Mouse (Mus musculus): ENCODE measurements around the gene Vmn1r207-ps.
"Not testable (repeated sequence)": the region's sequence is repeated elsewhere in the genome, so short reads cannot be mapped to it uniquely, and the experiment has no call there.

Vmn1r207-ps gene

GRCm38 (mm10) chr13:22729529-22729928 lies at the start of gene Vmn1r207-ps:
Gene Vmn1r207-ps, minus strand, starts transcription at chr13:22729629.
- DNase-seq, result not testable (repeated sequence)

DNA sequence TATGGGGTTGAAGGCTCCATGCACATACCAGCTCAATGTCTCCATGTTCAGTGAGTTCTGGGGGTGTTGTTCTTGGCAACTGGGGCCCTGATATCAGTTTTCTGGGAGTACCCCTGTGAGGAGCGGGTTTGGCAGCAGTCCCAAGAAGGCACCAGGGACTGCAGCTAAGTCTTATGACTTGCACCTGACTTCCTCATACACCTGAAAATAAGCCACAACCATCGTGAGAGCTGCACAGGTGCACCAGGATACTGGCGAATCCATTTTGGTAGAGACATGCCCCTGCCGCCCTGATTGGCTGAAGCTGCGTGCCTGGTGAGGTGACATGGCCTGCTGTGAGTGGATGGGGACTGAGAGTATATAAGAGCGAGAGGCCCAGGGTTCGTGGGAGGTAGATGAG lies 47.9 kb upstream of the Vmn1r207-ps start, which contains the start of gene Vmn1r208:
Gene Vmn1r208, minus strand, starts transcription at position 101 of the 400 bp plus-strand sequence.
- DNase-seq, result not testable (repeated sequence)

GRCm38 (mm10) chr13:22771592-22771991 lies 42.2 kb upstream of the Vmn1r207-ps start:
- DNase-seq, result not testable (repeated sequence)

DNA sequence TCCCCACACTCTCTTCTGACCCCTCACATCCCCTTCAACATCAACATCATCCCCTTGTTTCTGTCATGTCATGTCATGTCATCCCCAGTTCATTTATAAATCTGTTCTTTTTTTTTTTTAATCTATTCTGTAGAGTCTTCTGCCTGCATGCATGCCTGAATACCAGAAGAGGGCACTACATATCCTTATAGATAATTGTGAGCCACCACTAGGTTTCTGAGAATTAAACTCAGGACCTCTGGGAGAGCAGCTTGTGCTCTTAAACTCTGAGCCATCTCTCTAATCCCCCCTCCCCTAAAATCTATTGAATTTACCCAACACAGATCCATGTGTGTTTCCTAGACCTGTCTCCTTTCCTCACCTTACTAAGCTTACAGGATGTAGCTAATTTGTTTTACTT lies 18.1 kb upstream of the Vmn1r207-ps start:
- DNase-seq, result no peak

DNA sequence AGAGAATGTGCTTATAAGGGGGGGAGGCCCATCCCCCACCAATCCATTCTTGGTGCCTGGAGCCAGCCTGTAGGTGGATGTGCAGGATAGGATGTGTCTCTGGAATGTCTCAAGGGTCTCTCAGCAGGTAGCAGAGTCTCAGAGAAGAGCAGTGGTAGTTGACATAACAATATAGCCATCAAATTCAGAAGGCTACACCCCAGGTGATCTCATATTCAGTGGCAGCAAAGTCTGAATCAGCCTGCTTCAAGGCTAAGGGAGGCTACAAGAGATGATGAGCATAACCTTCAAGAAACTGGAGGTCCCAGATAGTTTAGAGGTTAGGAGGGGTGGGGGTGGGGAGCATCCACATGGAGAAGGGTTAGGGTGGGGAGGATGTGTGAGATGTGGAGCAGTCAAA lies 22.5 kb downstream of the Vmn1r207-ps start:
- not testable (repeated sequence) for DNase-seq

DNA sequence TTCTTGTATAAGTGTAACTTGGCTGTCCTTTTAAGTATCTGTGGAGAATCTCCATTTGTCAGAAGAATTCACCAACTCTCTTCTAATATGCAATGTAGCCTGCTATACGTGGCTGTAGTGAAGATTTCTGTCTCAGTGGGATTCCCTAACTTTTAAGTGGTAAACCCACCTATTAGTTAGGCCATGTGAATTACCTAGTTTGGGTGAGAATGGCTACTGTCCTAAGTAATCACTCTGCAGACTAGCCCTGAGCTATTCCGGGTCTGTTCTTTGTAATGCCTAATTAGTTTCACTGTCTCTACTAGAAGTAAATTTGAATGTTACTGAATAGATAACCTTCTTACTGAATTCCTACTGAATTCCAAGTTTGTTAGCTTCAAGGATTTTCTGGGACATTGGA lies 26.5 kb downstream of the Vmn1r207-ps start:
- DNase-seq, result not testable (repeated sequence)
